Mouse (Mus musculus) hindbrain, embryonic 12.5 days (tissue): ENCODE results near the gene Zcchc14. TPM values are rescaled to one million over a fixed set of nuclear protein-coding genes. Genes with fewer than 3 reads are reported as not detected.
A peak's percentile ranks its signal among the peaks of the same experiment; 100 is the strongest.
"Not testable (repeated sequence)": the region's sequence is repeated elsewhere in the genome, so short reads cannot be mapped to it uniquely, and the experiment has no call there.

Experiments
- ATAC-seq: fragments of 200-750 bp; cut with Nextera tagmentation; 2 replicates; pipeline ENCODE4 v1.8.0; 2017; ENCODE audit warnings: moderate TSS enrichment; ENCODE audit not compliant: low FRiP score
- H3K27ac ChIP-seq: fragments of 300-500 bp; sonication (generic); 2 replicates; pipeline ENCODE4 v1.5.1; 2016; ENCODE audit warnings: mild to moderate bottlenecking
- H3K27me3 ChIP-seq: fragments of 300-500 bp; sonication (generic); 2 replicates; pipeline ENCODE4 v1.6.1; 2016; ENCODE audit warnings: mild to moderate bottlenecking
- H3K36me3 ChIP-seq: fragments of 300-500 bp; sonication (generic); 2 replicates; pipeline ENCODE4 v1.6.1; 2016; ENCODE audit warnings: mild to moderate bottlenecking
- H3K4me1 ChIP-seq: fragments of 300-500 bp; sonication (generic); 2 replicates; pipeline ENCODE4 v1.6.1; 2016
- H3K4me2 ChIP-seq: fragments of 300-500 bp; sonication (generic); replicated peaks from 2 replicates; pipeline ENCODE4 v1.6.1; 2016; ENCODE audit warnings: mild to moderate bottlenecking
- H3K4me3 ChIP-seq: fragments of 300-500 bp; sonication (generic); 2 replicates; pipeline ENCODE4 v1.5.1; 2016; ENCODE audit warnings: mild to moderate bottlenecking
- H3K9ac ChIP-seq: fragments of 300-500 bp; sonication (generic); 2 replicates; pipeline ENCODE4 v1.6.1; 2016; ENCODE audit warnings: mild to moderate bottlenecking, moderate library complexity
- H3K9me3 ChIP-seq: fragments of 300-500 bp; sonication (generic); replicated peaks from 2 replicates; pipeline ENCODE4 v1.6.1; 2016; ENCODE audit warnings: mild to moderate bottlenecking
- WGBS: fragments of 180-500 bp; shearing (Covaris S2); methylation state at CpG from one replicate; pipeline ENCODE4 v1.1.7; 2016; 5-methylcytosine and 5-hydroxymethylcytosine counted together
- polyA plus RNA-seq: library from polyadenylated mRNA; unstranded; fragments of >200 nt; fragmentation: Nextera tagmentation; extraction: Ambion mirVana; gene quantifications from 2 replicates; pipeline ENCODE4 v1.2.1, GENCODE M21; 2016

Zcchc14 gene
- polyA plus RNA-seq, 1 experiment from 2014 or later: 26.5 TPM

- no peaks in the 10 kb centered on the region for H3K9me3 ChIP-seq
- H3K36me3 ChIP-seq: no peaks in the 10 kb centered on the region
- H3K9ac ChIP-seq: no peak overlapping the region
- H3K4me3 ChIP-seq: no peak overlapping the region
- ATAC-seq: no peak
- H3K4me1 ChIP-seq: no peaks in the 10 kb centered on the region
- H3K27ac ChIP-seq: no peak overlapping the region
- WGBS: 90% methylated on average over 4 of the region's 4 CpGs
- no peak overlapping the region for H3K4me2 ChIP-seq
- no peaks in the 10 kb centered on the region for H3K27me3 ChIP-seq
These were observed 28.2 kb upstream of the Zcchc14 start for GRCm38 (mm10) chr8:121680896-121681295.

DNA sequence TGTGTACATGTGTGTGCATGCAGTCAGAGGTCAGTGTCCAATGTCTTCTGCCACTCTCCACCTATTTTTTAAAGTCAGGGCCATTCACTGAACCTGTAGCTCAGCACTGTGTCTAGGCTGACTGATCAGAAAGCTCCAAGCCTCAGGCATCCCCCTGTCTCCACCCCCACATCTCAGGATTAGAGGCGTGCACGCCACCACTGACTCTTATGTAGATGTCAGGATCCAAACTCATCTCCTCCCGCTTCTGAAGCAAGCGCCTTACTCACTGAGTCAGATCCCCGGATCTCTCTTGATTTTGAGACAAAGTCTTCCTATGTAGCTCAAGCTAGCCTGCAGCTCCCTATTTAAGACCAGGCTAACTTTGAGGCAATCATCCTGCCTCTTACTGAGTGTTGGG, 26.0 kb upstream of the Zcchc14 start:
- no peak overlapping the region for H3K27ac ChIP-seq
- no peak for ATAC-seq

GRCm38 (mm10) chr8:121675701-121676100, 23.0 kb upstream of the Zcchc14 start:
- Histone ChIP-seq H3K4me3 (no peak overlapping the region), H3K4me1 (peaks cover 4% of the 10 kb centered on the region; the same call in 1 of the 2 replicates), H3K4me2 (no peak overlapping the region), H3K27ac (no peak overlapping the region), H3K36me3 (no peaks in the 10 kb centered on the region), H3K27me3 (no peaks in the 10 kb centered on the region), H3K9ac (no peak overlapping the region), H3K9me3 (no peaks in the 10 kb centered on the region)
- WGBS: 62% methylated on average over 20 of the region's 20 CpGs
- no peak for ATAC-seq

More for the DNA sequence above, 26.0 kb upstream of the Zcchc14 start:
- Histone ChIP-seq H3K4me2 (no peak overlapping the region), H3K4me1 (peaks cover 4% of the 10 kb centered on the region; the same call in 1 of the 2 replicates), H3K9me3 (no peaks in the 10 kb centered on the region), H3K9ac (no peak overlapping the region), H3K27me3 (no peaks in the 10 kb centered on the region), H3K4me3 (no peak overlapping the region), H3K36me3 (no peaks in the 10 kb centered on the region)
- WGBS: 64% methylated on average over 5 of the region's 5 CpGs

DNA sequence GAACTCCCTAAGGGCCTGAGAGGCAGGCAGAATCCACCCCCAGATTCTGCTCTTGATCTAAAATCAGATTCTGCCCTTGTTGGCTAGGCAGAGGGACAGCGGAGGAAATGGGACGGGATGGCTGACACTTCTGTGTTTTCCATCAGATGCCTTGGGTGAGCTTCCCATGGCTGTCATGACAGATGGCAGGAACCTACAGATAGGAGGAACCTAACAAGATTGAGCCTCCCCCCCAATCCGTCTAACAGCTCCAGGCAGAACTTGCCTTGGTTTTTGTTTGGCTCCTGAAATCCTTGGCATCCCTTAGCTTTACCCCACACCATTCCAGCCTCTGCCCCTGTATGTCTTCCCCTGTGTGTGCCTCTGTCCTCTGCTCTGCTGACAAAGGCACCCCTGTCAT, 22.5 kb upstream of the Zcchc14 start:
- Histone ChIP-seq H3K27me3 (no peaks in the 10 kb centered on the region), H3K9me3 (no peaks in the 10 kb centered on the region), H3K4me1 (peaks cover 4% of the 10 kb centered on the region; the same call in 1 of the 2 replicates), H3K36me3 (no peaks in the 10 kb centered on the region), H3K9ac (no peak overlapping the region), H3K4me3 (no peak overlapping the region), H3K4me2 (no peak overlapping the region), H3K27ac (no peak overlapping the region)
- 72% methylated on average over 3 of the region's 3 CpGs for WGBS
- ATAC-seq: no peak

DNA sequence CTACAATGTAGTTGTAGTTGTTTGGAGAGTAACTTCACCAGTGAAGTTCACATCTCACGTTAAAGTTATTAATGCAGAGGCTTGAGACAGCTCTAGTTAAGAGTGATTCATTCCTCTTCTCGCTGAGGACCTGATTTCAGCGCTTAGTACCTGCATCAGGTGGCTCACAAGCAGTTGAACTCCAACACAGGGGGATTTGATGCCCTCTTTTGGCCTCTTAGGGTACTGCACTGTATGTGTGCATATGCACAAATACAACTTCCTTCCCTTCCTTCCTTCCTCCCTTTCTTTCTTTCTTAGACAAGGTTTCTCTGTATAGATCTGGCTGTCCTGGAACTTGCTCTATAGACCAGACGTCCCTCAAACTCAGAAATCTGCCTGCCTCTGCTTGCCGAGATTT, 21.8 kb upstream of the Zcchc14 start:
- 52% methylated on average over 5 of the region's 5 CpGs for WGBS
- Histone ChIP-seq H3K36me3 (no peaks in the 10 kb centered on the region), H3K4me1 (peaks cover 4% of the 10 kb centered on the region; the same call in 1 of the 2 replicates), H3K4me2 (no peak overlapping the region), H3K9ac (no peak overlapping the region), H3K4me3 (no peak overlapping the region), H3K27ac (no peak overlapping the region), H3K27me3 (no peaks in the 10 kb centered on the region), H3K9me3 (no peaks in the 10 kb centered on the region)
- ATAC-seq: no peak

- WGBS: 80% methylated on average over 5 of the region's 5 CpGs
- H3K9ac ChIP-seq: no peak overlapping the region
- no peak overlapping the region for H3K27ac ChIP-seq
- peaks cover 8% of the 10 kb centered on the region; the same call in 1 of the 2 replicates for H3K4me1 ChIP-seq
- ATAC-seq: 0 out of 2 replicates have a peak, but pooled peaks have one; percentile 54
- no peaks in the 10 kb centered on the region for H3K9me3 ChIP-seq
- no peak overlapping the region for H3K4me2 ChIP-seq
- no peaks in the 10 kb centered on the region for H3K27me3 ChIP-seq
- no peak overlapping the region for H3K4me3 ChIP-seq
- H3K36me3 ChIP-seq: no peaks in the 10 kb centered on the region
These were observed 21.2 kb upstream of the Zcchc14 start for GRCm38 (mm10) chr8:121673917-121674316.

DNA sequence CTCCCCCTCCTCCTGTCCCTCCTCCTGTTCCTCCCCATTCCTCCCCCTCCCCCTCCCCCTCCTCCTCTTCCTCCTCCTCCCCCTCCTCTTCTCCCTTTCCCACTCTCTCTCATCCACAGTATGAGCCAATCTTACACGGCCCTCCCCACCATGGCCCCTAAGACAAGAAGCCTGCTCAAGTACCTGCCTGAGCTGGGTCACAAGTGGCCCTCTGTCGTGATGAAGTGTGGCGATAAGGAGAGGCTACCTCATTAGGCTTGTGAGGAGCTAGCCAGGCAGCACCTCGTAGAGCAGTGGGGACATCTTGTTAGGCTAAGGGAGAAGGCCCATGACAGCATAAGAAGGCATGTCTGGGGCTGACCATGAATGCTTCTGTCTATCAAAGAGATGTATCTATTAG, 20.5 kb upstream of the Zcchc14 start:
- no peak for ATAC-seq
- Histone ChIP-seq H3K27me3 (no peaks in the 10 kb centered on the region), H3K27ac (no peak overlapping the region), H3K36me3 (no peaks in the 10 kb centered on the region), H3K4me2 (no peak overlapping the region), H3K9ac (no peak overlapping the region), H3K4me3 (no peak overlapping the region), H3K9me3 (no peaks in the 10 kb centered on the region), H3K4me1 (peaks cover 15% of the 10 kb centered on the region)
- 74% methylated on average over 4 of the region's 4 CpGs for WGBS

DNA sequence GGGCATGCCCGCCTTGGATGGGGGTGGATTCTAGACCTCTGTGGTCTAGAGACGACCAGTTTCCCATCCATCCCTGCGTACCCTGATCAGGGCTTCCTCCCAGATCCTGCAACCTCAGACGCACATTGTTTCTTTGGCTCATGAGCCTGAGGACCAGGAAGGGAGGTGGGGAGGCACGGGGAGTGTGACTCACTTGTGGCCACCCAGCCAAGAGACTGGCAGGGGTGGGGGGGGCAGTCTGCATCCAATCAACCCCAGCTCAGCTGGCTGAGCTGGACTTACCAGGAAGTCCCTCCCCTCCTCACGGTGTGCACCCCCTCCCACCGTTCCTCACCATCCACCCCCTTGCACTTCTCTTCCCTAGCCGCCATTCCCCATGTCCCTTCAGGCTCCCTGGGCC, 16.5 kb upstream of the Zcchc14 start:
- H3K4me2 ChIP-seq: no peak overlapping the region
- H3K27ac ChIP-seq: no peak overlapping the region

GRCm38 (mm10) chr8:121668553-121668952, 15.9 kb upstream of the Zcchc14 start:
- no peaks in the 10 kb centered on the region for H3K9me3 ChIP-seq
- H3K9ac ChIP-seq: no peak overlapping the region
- WGBS: 55% methylated on average over 6 of the region's 6 CpGs
- H3K27me3 ChIP-seq: no peaks in the 10 kb centered on the region
- no peak overlapping the region for H3K27ac ChIP-seq
- 0 out of 2 replicates have a peak, but pooled peaks have one; percentile 20 for ATAC-seq
- H3K36me3 ChIP-seq: no peaks in the 10 kb centered on the region
- H3K4me2 ChIP-seq: no peak overlapping the region
- no peak overlapping the region for H3K4me3 ChIP-seq
- peaks cover 23% of the 10 kb centered on the region for H3K4me1 ChIP-seq

More for the DNA sequence above, 16.5 kb upstream of the Zcchc14 start:
- WGBS: 22% methylated on average over 8 of the region's 8 CpGs
- H3K27me3 ChIP-seq: no peaks in the 10 kb centered on the region
- no peaks in the 10 kb centered on the region for H3K36me3 ChIP-seq
- ATAC-seq: no peak
- no peak overlapping the region for H3K9ac ChIP-seq
- no peak overlapping the region for H3K4me3 ChIP-seq
- no peaks in the 10 kb centered on the region for H3K9me3 ChIP-seq
- H3K4me1 ChIP-seq: peaks cover 23% of the 10 kb centered on the region

DNA sequence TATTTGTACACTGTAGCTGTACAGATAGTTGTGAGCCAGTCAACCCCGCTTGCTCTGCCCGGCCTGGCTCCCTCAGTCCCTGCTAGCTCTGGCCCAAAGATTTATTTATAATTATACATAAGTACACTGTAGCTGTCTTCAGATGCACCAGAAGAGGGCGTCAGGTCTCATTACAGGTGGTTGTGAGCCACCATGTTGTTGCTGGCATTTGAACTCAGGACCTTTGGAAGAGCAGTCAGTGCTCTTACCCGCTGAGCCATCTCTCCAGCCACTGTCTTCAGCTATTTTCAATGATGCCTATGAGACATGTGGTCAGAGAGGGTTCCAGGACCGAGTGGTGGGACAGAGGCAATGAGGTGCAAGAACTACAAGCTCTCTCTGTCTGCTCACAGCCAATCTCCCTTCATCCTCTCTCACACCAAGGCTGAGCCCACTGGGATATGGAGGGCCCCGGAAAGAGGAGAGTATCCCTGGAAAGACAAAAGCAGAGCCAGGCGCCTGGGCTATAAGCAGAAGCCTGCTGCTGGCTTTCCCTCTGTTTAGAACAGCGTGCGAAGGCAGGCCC, 15.3 kb upstream of the Zcchc14 start:
- peaks cover 23% of the 10 kb centered on the region for H3K4me1 ChIP-seq
- not testable (repeated sequence) for H3K27me3 ChIP-seq, H3K36me3 ChIP-seq, H3K9me3 ChIP-seq, H3K27ac ChIP-seq, ATAC-seq, H3K4me2 ChIP-seq, H3K9ac ChIP-seq, H3K4me3 ChIP-seq
- 75% methylated on average over 9 of the region's 9 CpGs for WGBS

DNA sequence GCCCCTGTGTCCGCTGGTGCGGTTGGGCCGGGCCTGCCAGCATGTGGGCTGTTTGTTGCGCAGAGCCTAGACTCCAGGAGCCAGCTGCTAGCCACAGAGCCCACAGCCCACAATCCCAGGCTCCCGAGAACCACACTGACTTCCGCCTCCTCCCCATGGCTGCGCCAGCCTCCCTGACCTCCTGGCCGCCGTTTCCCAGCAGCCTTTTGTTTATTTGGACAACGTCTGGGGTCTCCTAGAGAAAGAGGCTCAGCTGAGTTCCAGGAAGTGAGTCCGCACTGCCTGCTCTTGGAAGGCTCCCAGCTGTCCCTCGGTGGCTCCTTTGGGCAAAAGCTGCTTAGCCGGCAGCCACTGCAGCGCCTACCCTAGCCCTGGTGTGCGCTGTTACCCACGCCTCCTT, 12.6 kb upstream of the Zcchc14 start:
- Histone ChIP-seq H3K9me3 (no peaks in the 10 kb centered on the region), H3K36me3 (no peaks in the 10 kb centered on the region), H3K27ac (peak overlapping the region; percentile 69), H3K4me1 (peaks cover 23% of the 10 kb centered on the region), H3K27me3 (no peaks in the 10 kb centered on the region), H3K4me3 (0 out of 2 replicates have a peak overlapping the region, but pooled peaks have one; percentile 0), H3K4me2 (peak overlapping the region; percentile 26), H3K9ac (peak overlapping the region; percentile 25; the same call in 1 of the 2 replicates)
- peak; percentile 59 for ATAC-seq
- WGBS: 5% methylated on average over 16 of the region's 16 CpGs

DNA sequence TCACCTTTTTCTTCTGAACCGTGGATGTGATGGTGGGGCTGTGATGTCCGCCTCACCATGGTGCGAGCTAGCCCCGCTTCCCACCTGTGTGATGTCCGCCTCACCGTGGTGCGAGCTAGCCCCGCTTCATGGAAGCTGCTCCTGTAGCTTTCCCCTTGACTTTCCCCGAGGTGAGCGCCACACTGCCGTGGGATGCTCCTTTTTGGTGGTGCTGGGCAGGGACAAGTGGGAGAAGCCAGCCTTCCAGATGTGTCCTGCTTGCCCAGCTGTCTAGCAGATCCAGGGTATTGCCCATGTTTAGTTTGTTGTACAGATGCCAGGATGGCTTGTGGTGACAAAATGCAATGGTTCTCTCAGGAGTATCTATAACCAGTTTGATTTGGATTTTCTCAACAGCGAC, 10.4 kb upstream of the Zcchc14 start:
- H3K27me3 ChIP-seq: no peaks in the 10 kb centered on the region
- H3K9ac ChIP-seq: no peak overlapping the region
- H3K36me3 ChIP-seq: no peaks in the 10 kb centered on the region
- peaks cover 11% of the 10 kb centered on the region for H3K4me1 ChIP-seq
- H3K9me3 ChIP-seq: no peaks in the 10 kb centered on the region
- H3K27ac ChIP-seq: no peak overlapping the region
- WGBS: 97% methylated on average over 12 of the region's 12 CpGs
- H3K4me3 ChIP-seq: no peak overlapping the region
- no peak overlapping the region for H3K4me2 ChIP-seq
- ATAC-seq: no peak

DNA sequence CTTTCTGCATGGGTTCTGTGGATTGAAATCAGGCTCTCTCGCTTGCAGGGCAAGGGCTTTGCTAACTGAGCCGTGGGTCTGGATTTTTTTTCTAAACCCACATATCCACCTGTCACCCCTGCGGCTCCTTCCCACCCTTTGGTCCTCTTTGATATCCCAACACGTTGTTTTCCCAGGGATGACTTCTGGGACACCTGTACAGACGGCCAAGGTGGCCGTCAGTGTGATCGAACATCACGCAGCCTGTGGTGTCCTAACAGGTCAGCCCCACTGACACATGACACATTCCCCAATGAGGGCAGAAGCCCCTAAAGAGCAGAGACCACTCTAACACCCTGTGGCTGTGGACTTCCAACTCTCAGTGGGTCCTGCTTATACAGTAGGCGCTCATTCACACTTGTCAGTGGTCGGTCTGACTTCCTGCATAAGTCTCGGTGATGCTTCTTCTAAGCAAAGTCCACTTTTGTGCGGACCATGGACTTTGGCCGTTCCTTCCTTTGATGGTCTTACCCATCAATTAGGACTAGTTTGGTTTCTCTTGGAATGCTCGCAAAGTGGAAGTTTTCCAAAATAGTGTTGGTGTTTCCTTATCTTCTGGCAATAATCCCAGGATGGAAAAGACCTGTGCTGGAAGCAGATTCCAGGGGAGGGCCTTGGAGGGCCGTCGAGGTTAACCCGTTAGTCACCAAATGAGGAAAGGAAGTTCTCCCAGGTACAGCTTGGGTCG, 9.1 kb upstream of the Zcchc14 start:
- Histone ChIP-seq H3K27me3 (no peaks in the 10 kb centered on the region), H3K27ac (no peak overlapping the region), H3K4me3 (no peak overlapping the region), H3K9me3 (no peaks in the 10 kb centered on the region), H3K9ac (no peak overlapping the region), H3K36me3 (no peaks in the 10 kb centered on the region), H3K4me2 (no peak overlapping the region), H3K4me1 (peaks cover 11% of the 10 kb centered on the region)
- ATAC-seq: no peak
- 90% methylated on average over 18 of the region's 18 CpGs for WGBS
